Mouse (Mus musculus): Measurements from ENCODE around the gene Robo1. TPM values are rescaled to one million over a fixed set of nuclear protein-coding genes. Genes with fewer than 3 reads are reported as not detected.
A peak's percentile ranks its signal among the peaks of the same experiment; 100 is the strongest.

The Robo1 gene
- polyA plus RNA-seq, 1 experiment = 2.2 TPM

- WGBS = 74% methylated on average over 20 of the region's 20 CpGs
- Histone ChIP-seq H3K27ac (ENCODE audit: insufficient read depth, low read depth, low read length) (no peak overlapping the region), H3K4me3 (ENCODE audit: insufficient read depth, low read depth, low read length) (no peak overlapping the region), H3K4me1 (ENCODE audit: control insufficient read depth, insufficient read depth, low read length) (no peaks in the 10 kb centered on the region), H3K36me3 (ENCODE audit: control insufficient read depth, insufficient read depth, low read length) (no peaks in the 10 kb centered on the region), H3K27me3 (replicated peaks; ENCODE audit: control insufficient read depth, insufficient read depth, low read length) (no peaks in the 10 kb centered on the region)
- no peak for TF ChIP-seq POLR2A (IDR thresholded peaks at IDR 0.05; ENCODE audit: low read depth, low read length)
- TF ChIP-seq CTCF (conservative IDR thresholded peaks at IDR 0.05; ENCODE audit: insufficient read depth, insufficient read length, low read depth, low read length) = no peak
- DNase-seq = peak; percentile 18
These were observed 727.3 kb downstream of the Robo1 start for GRCm38 (mm10) chr16:73035210-73035985.

GRCm38 (mm10) chr16:73038552-73038951, 730.4 kb downstream of the Robo1 start:
- Histone ChIP-seq H3K27ac (ENCODE audit: insufficient read depth, low read depth, low read length) (no peak overlapping the region), H3K36me3 (ENCODE audit: control insufficient read depth, insufficient read depth, low read length) (no peaks in the 10 kb centered on the region), H3K4me3 (ENCODE audit: insufficient read depth, low read depth, low read length) (no peak overlapping the region), H3K27me3 (replicated peaks; ENCODE audit: control insufficient read depth, insufficient read depth, low read length) (no peaks in the 10 kb centered on the region), H3K4me1 (ENCODE audit: control insufficient read depth, insufficient read depth, low read length) (no peaks in the 10 kb centered on the region)
- TF ChIP-seq CTCF (conservative IDR thresholded peaks at IDR 0.05; ENCODE audit: insufficient read depth, insufficient read length, low read depth, low read length) (no peak), POLR2A (IDR thresholded peaks at IDR 0.05; ENCODE audit: low read depth, low read length) (no peak)
- 50% methylated on average over 7 of the region's 7 CpGs for WGBS
- no peak for DNase-seq

GRCm38 (mm10) chr16:73062461-73062860, 754.4 kb downstream of the Robo1 start:
- no peak for DNase-seq
- Histone ChIP-seq H3K4me3 (ENCODE audit: insufficient read depth, low read depth, low read length) (no peak overlapping the region), H3K36me3 (ENCODE audit: control insufficient read depth, insufficient read depth, low read length) (no peaks in the 10 kb centered on the region), H3K27me3 (replicated peaks; ENCODE audit: control insufficient read depth, insufficient read depth, low read length) (no peaks in the 10 kb centered on the region), H3K27ac (ENCODE audit: insufficient read depth, low read depth, low read length) (no peak overlapping the region), H3K4me1 (ENCODE audit: control insufficient read depth, insufficient read depth, low read length) (no peaks in the 10 kb centered on the region)
- 91% methylated on average over 3 of the region's 3 CpGs for WGBS
- TF ChIP-seq POLR2A (IDR thresholded peaks at IDR 0.05; ENCODE audit: low read depth, low read length) (no peak), CTCF (conservative IDR thresholded peaks at IDR 0.05; ENCODE audit: insufficient read depth, insufficient read length, low read depth, low read length) (no peak)

- no peak overlapping the region for H3K27ac ChIP-seq (ENCODE audit: insufficient read depth, low read depth, low read length)
- no peak overlapping the region for H3K4me3 ChIP-seq (ENCODE audit: insufficient read depth, low read depth, low read length)
- H3K27me3 ChIP-seq (replicated peaks; ENCODE audit: control insufficient read depth, insufficient read depth, low read length) = no peaks in the 10 kb centered on the region
- peak; percentile 68 for DNase-seq
- H3K36me3 ChIP-seq (ENCODE audit: control insufficient read depth, insufficient read depth, low read length) = no peaks in the 10 kb centered on the region
- 67% methylated on average over 7 of the region's 7 CpGs for WGBS
- H3K4me1 ChIP-seq (ENCODE audit: control insufficient read depth, insufficient read depth, low read length) = no peaks in the 10 kb centered on the region
- TF ChIP-seq POLR2A (IDR thresholded peaks at IDR 0.05; ENCODE audit: low read depth, low read length) = no peak
- no peak for TF ChIP-seq CTCF (conservative IDR thresholded peaks at IDR 0.05; ENCODE audit: insufficient read depth, insufficient read length, low read depth, low read length)
These were observed 759.7 kb downstream of the Robo1 start for GRCm38 (mm10) chr16:73067782-73068181.

- no peak for TF ChIP-seq CTCF (conservative IDR thresholded peaks at IDR 0.05; ENCODE audit: insufficient read depth, insufficient read length, low read depth, low read length)
- TF ChIP-seq POLR2A (IDR thresholded peaks at IDR 0.05; ENCODE audit: low read depth, low read length) = no peak
- Histone ChIP-seq H3K27me3 (replicated peaks; ENCODE audit: control insufficient read depth, insufficient read depth, low read length) (no peaks in the 10 kb centered on the region), H3K36me3 (ENCODE audit: control insufficient read depth, insufficient read depth, low read length) (no peaks in the 10 kb centered on the region), H3K27ac (ENCODE audit: insufficient read depth, low read depth, low read length) (no peak overlapping the region), H3K4me1 (ENCODE audit: control insufficient read depth, insufficient read depth, low read length) (no peaks in the 10 kb centered on the region), H3K4me3 (ENCODE audit: insufficient read depth, low read depth, low read length) (no peak overlapping the region)
- no peak for DNase-seq
- WGBS = 87% methylated on average over 3 of the region's 3 CpGs
These were observed 763.9 kb downstream of the Robo1 start for GRCm38 (mm10) chr16:73072047-73072446.

GRCm38 (mm10) chr16:73072883-73073282, 764.8 kb downstream of the Robo1 start:
- no peaks in the 10 kb centered on the region for H3K27me3 ChIP-seq (replicated peaks; ENCODE audit: control insufficient read depth, insufficient read depth, low read length)
- no peaks in the 10 kb centered on the region for H3K36me3 ChIP-seq (ENCODE audit: control insufficient read depth, insufficient read depth, low read length)
- no peak for DNase-seq
- no peaks in the 10 kb centered on the region for H3K4me1 ChIP-seq (ENCODE audit: control insufficient read depth, insufficient read depth, low read length)
- H3K27ac ChIP-seq (ENCODE audit: insufficient read depth, low read depth, low read length) = no peak overlapping the region
- TF ChIP-seq CTCF (conservative IDR thresholded peaks at IDR 0.05; ENCODE audit: insufficient read depth, insufficient read length, low read depth, low read length) = no peak
- TF ChIP-seq POLR2A (IDR thresholded peaks at IDR 0.05; ENCODE audit: low read depth, low read length) = no peak
- H3K4me3 ChIP-seq (ENCODE audit: insufficient read depth, low read depth, low read length) = no peak overlapping the region
- WGBS = 95% methylated on average over 6 of the region's 6 CpGs

GRCm38 (mm10) chr16:73082420-73082819, 774.3 kb downstream of the Robo1 start:
- Histone ChIP-seq H3K4me1 (ENCODE audit: control insufficient read depth, insufficient read depth, low read length) (no peaks in the 10 kb centered on the region), H3K27ac (ENCODE audit: insufficient read depth, low read depth, low read length) (no peak overlapping the region)
- 80% methylated on average over 4 of the region's 4 CpGs for WGBS

More at GRCm38 (mm10) chr16:73082420-73082819, 774.3 kb downstream of the Robo1 start:
- Histone ChIP-seq H3K4me3 (ENCODE audit: insufficient read depth, low read depth, low read length) (no peak overlapping the region), H3K27me3 (replicated peaks; ENCODE audit: control insufficient read depth, insufficient read depth, low read length) (no peaks in the 10 kb centered on the region), H3K36me3 (ENCODE audit: control insufficient read depth, insufficient read depth, low read length) (no peaks in the 10 kb centered on the region)
- no peak for DNase-seq
- TF ChIP-seq POLR2A (IDR thresholded peaks at IDR 0.05; ENCODE audit: low read depth, low read length) (no peak), CTCF (conservative IDR thresholded peaks at IDR 0.05; ENCODE audit: insufficient read depth, insufficient read length, low read depth, low read length) (no peak)
